Mouse (Mus musculus) testis, postnatal 10 days (tissue): ENCODE data around the gene Tom1l2.
A peak's percentile ranks its signal among the peaks of the same experiment; 100 is the strongest.

ENCODE experiments used
- DNase-seq: peaks from one replicate; pipeline ENCODE4 v3.0.0; 2021; ENCODE audit warnings: low spot score

The Tom1l2 gene

GRCm38 (mm10) chr11:60346537-60346936, 6.2 kb downstream of the Tom1l2 start:
- no peak for DNase-seq

- DNase-seq: no peak
Measured at GRCm38 (mm10) chr11:60345868-60346267, 6.8 kb downstream of the Tom1l2 start.

GRCm38 (mm10) chr11:60339361-60339760, 13.3 kb downstream of the Tom1l2 start:
- DNase-seq: no peak

- peak; percentile 69 for DNase-seq
Measured at GRCm38 (mm10) chr11:60338291-60338690, 14.4 kb downstream of the Tom1l2 start.

- DNase-seq: no peak
Measured at GRCm38 (mm10) chr11:60335771-60336170, 16.9 kb downstream of the Tom1l2 start.

- DNase-seq: no peak
Measured at GRCm38 (mm10) chr11:60334124-60334523, 18.6 kb downstream of the Tom1l2 start.

GRCm38 (mm10) chr11:60333461-60333860, 19.2 kb downstream of the Tom1l2 start:
- DNase-seq: no peak

- DNase-seq: no peak
Measured at GRCm38 (mm10) chr11:60330551-60330950, 22.2 kb downstream of the Tom1l2 start.

GRCm38 (mm10) chr11:60323731-60324130, 29.0 kb downstream of the Tom1l2 start:
- DNase-seq: no peak

GRCm38 (mm10) chr11:60321438-60321837, 31.3 kb downstream of the Tom1l2 start:
- DNase-seq: no peak

GRCm38 (mm10) chr11:60320426-60321037, 32.2 kb downstream of the Tom1l2 start:
- no peak for DNase-seq

- DNase-seq: no peak
Measured at GRCm38 (mm10) chr11:60319257-60320066, 33.2 kb downstream of the Tom1l2 start.

GRCm38 (mm10) chr11:60318716-60319115, 34.0 kb downstream of the Tom1l2 start:
- DNase-seq: no peak

GRCm38 (mm10) chr11:60317376-60318102, 35.2 kb downstream of the Tom1l2 start:
- no peak for DNase-seq

- DNase-seq: no peak
Measured at GRCm38 (mm10) chr11:60316883-60317282, 35.8 kb downstream of the Tom1l2 start.

- DNase-seq: no peak
Measured at GRCm38 (mm10) chr11:60316250-60316649, 36.5 kb downstream of the Tom1l2 start.

- peak; percentile 89 for DNase-seq
Measured at GRCm38 (mm10) chr11:60311025-60311854, 41.5 kb downstream of the Tom1l2 start.

GRCm38 (mm10) chr11:60309875-60310274, 42.8 kb downstream of the Tom1l2 start:
- DNase-seq: no peak

- DNase-seq: no peak
Measured at GRCm38 (mm10) chr11:60308506-60309116, 44.1 kb downstream of the Tom1l2 start.

GRCm38 (mm10) chr11:60308061-60308460, 44.6 kb downstream of the Tom1l2 start:
- DNase-seq: no peak

- no peak for DNase-seq
Measured at GRCm38 (mm10) chr11:60307375-60307825, 45.3 kb downstream of the Tom1l2 start.
